Mouse (Mus musculus) testis, adult 2 months (tissue): Measurements from ENCODE around the gene Osbpl8. TPM values are rescaled to one million over a fixed set of nuclear protein-coding genes. Genes with fewer than 3 reads are reported as not detected.

Source experiments
- H3K27ac ChIP-seq: fragments of 200-500 bp; 2 replicates; pipeline ENCODE4 v1.5.1; 2012; ENCODE audit warnings: low read depth, low read length; ENCODE audit not compliant: control insufficient read depth, insufficient read depth
- H3K27me3 ChIP-seq: fragments of 200-500 bp; 2 replicates; pipeline ENCODE4 v1.6.1; 2012; ENCODE audit warnings: mild to moderate bottlenecking, low read length, moderate library complexity; ENCODE audit not compliant: control insufficient read depth, insufficient read depth
- H3K36me3 ChIP-seq: fragments of 200-500 bp; 2 replicates; pipeline ENCODE4 v1.6.1; 2012; ENCODE audit warnings: mild to moderate bottlenecking, low read length; ENCODE audit not compliant: control insufficient read depth, insufficient read depth
- H3K4me1 ChIP-seq: fragments of 200-500 bp; 2 replicates; pipeline ENCODE4 v1.6.1; 2012; ENCODE audit warnings: low read length; ENCODE audit not compliant: control insufficient read depth, insufficient read depth
- H3K4me3 ChIP-seq: fragments of 200-500 bp; 2 replicates; pipeline ENCODE4 v1.5.1; 2012; ENCODE audit warnings: low read depth, mild to moderate bottlenecking, low read length, moderate library complexity, mixed read lengths; ENCODE audit not compliant: control insufficient read depth
- CTCF ChIP-seq: fragments of 200-500 bp; IDR thresholded peaks from 2 replicates; pipeline ENCODE4 v1.5.1; 2012; ENCODE audit warnings: low read depth, mild to moderate bottlenecking, inconsistent platforms, low read length, moderate library complexity; ENCODE audit not compliant: control insufficient read depth, insufficient read depth, insufficient replicate concordance
- POLR2A ChIP-seq: fragments of 200-500 bp; IDR thresholded peaks from 2 replicates; pipeline ENCODE4 v1.6.1; 2012; ENCODE audit warnings: low read depth, mild to moderate bottlenecking, inconsistent platforms, low read length, moderate library complexity; ENCODE audit not compliant: control insufficient read depth
- polyA plus RNA-seq: library from polyadenylated mRNA; depleted of rRNA; stranded (reverse); fragments of >200 nt; gene quantifications from 2 replicates; pipeline ENCODE4 v1.2.3, GENCODE M21; 2012

Gene Osbpl8
- polyA plus RNA-seq, 1 experiment: 4.7 TPM

DNA sequence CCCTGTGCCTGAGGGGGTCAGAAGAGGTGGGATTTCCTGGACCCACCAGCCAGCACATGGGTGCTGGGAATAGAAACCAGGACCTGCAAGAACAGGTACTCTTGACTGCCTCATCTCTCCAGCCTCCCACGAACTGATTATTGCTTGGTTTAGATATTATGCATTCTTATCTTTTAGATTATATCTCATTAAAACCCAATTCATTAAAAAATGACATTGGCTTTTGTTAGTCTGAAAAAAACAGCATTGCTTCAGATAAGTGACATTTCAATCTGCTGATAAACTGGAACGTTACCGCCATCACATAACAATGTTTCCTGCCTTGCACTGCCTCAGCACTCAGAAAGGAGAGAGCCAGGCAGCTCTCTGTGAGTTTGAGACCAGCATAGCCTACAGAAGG is 1.5 kb upstream of the Osbpl8 start:
- H3K4me1 ChIP-seq: peaks cover 5% of the 10 kb centered on the region
- H3K36me3 ChIP-seq: no peaks in the 10 kb centered on the region
- H3K27ac ChIP-seq: no peak overlapping the region
- TF ChIP-seq POLR2A (no peak), CTCF (no peak)
- no peaks in the 10 kb centered on the region for H3K27me3 ChIP-seq
- no peak overlapping the region for H3K4me3 ChIP-seq

DNA sequence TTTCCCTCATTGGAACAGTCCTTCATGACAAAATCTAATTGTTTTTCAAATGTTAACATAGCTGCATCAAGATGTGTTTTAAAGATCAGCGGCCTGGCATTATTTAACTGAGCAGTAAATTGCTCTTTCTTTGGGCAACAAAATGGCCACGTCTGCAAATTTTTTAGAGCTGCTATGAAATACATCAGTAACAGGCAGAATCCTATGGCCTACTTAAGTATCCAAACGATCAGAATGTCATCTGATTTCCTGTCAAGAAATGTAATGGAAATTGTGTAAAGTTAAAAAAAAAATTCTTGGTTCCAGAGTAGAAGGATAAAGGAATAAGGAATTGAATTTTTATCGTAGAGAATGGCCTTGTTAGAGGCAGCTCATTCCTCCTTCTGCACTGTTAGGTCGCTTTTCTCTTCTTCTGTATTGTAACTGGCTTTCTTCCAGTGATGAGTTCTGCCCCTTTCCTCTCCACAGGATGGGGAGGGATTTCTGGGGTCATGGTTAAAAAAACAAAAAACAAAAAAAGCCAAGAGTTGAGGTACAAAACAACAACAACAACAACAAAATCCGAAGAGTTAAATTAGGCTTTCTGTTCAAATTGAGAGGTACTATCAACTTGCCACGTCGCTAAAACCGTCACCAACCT is 831 bp upstream of the Osbpl8 start:
- Histone ChIP-seq H3K4me1 (peaks cover 3% of the 10 kb centered on the region), H3K27ac (peak overlapping the region; percentile 77), H3K36me3 (no peaks in the 10 kb centered on the region), H3K4me3 (no peak overlapping the region; the same call in 1 of the 2 replicates), H3K27me3 (no peaks in the 10 kb centered on the region)
- TF ChIP-seq CTCF (no peak), POLR2A (no peak)

DNA sequence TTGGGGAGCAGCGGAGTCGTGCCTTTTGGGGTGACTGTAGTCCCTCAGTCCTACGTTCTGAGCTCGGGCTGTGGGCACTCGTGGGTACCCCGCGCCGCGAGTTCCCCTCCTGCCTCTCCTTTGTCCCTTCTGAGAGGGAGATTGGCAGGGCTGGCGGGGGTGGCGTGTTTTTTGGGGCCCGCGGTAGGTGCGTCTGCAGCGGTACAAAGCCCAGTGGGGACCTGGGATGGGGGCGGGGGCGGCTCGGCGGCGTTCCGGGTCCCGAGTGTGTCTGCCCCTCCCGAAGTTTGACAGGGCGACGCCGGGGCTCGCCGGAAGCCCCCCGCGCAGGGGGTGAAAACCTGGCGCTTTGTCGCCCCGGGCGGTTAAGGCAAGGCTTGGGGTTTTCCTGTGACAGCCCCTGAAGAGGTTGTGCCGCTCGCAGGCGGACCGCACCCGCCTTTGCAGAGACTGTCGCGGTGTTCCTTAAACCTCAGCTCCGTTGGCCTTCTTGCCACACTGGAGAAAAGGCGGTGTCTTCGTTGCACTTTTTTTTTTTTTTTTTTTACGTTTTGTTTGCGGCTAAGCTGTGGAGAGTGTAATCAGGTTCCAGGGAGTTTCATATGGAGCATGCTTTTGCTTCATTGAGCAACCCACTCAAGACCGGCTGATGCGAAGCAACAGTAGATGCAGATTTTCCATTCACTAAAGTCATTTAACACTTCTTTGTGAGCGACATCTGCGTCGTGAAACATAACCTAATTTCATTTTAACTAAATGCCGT is 848 bp downstream of the Osbpl8 start:
- TF ChIP-seq POLR2A (no peak), CTCF (no peak)
- peak overlapping the region; percentile 96 for H3K4me3 ChIP-seq
- no peaks in the 10 kb centered on the region for H3K36me3 ChIP-seq
- no peaks in the 10 kb centered on the region for H3K27me3 ChIP-seq
- peaks cover 3% of the 10 kb centered on the region for H3K4me1 ChIP-seq
- peak overlapping the region; percentile 69 for H3K27ac ChIP-seq

DNA sequence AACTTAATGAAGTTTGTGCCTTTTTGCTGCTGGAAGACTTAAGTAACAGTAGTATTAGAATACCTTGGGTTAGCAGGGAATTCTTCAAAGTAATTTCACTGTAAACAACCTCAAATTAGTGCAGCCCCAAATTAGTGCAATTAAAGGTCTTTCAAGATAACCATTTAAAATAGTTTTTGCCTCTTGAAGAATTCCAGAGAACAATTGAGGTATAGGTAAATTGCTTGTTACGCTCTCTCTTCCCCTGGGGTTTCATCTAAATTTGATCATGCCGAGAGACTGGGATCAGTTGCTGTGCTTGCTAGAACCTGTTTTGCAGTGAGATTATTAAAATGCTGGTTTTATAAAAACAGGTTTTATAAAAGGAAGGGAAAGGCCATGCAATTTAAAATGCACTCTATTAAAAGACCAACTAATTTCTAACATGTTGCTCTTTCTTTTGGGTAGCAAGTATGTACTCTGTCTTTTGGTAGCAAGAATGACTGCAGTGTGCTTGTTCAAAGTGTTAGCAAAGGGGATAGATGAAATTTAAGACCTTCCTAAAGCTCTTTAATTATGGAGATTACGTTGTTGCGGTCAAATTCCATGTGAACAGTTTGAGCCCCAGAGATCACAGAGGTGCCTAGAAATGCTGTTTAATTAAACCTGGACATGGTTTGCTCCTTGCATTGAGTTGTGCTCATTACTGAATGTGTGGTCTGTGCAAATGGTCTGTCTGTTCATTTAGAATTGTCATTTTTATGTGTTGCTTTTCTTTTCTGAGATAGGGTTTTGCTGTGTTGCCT is 1.7 kb downstream of the Osbpl8 start:
- H3K4me3 ChIP-seq: no peak overlapping the region
- no peaks in the 10 kb centered on the region for H3K36me3 ChIP-seq
- TF ChIP-seq POLR2A: no peak
- TF ChIP-seq CTCF: no peak
- H3K4me1 ChIP-seq: peaks cover 3% of the 10 kb centered on the region
- H3K27me3 ChIP-seq: no peaks in the 10 kb centered on the region
- no peak overlapping the region for H3K27ac ChIP-seq

DNA sequence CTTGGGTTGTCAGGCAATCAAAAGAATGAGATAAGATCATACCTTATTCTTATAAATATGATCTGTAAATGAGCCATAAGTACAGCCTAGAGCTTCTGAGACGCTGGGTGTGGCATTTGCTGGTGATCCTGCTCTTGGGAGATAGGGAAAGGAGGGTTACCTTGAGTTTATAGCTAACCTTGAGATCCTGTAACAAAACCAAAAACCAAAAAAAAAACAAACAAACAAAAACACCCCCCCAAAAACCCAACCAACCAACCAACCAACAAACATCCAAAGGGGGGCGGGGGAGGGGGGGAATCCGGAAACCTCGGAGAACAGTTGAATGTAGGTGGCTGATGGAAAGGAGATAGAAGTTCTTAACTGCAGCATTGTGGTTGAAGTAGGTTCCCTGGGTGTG is 2.9 kb downstream of the Osbpl8 start:
- Histone ChIP-seq H3K4me1 (peaks cover 3% of the 10 kb centered on the region), H3K36me3 (no peaks in the 10 kb centered on the region), H3K27me3 (no peaks in the 10 kb centered on the region), H3K4me3 (no peak overlapping the region), H3K27ac (no peak overlapping the region)
- TF ChIP-seq CTCF (no peak), POLR2A (no peak)

DNA sequence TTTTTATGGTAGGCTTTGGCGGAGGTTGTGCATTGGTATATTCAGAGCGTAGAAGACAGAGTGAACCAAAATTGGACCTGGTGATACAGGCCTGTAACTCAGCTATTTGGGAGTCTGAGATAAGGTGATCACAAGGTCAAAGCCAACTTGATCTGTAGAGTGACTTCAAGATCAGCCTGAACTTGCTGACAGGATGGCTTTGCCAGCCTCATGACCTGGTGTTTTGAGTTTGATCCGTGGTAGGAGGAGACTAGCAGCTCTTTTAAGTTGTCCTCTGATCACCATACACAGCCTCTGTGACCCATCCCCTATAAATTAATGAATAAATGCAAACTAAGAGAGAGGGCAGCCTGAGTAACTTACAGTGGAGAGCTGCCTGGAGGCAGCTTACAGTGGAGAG is 3.8 kb downstream of the Osbpl8 start:
- no peaks in the 10 kb centered on the region for H3K36me3 ChIP-seq
- H3K4me3 ChIP-seq: no peak overlapping the region
- H3K4me1 ChIP-seq: peaks cover 3% of the 10 kb centered on the region
- no peak overlapping the region for H3K27ac ChIP-seq
- TF ChIP-seq POLR2A: no peak
- no peak for TF ChIP-seq CTCF
- no peaks in the 10 kb centered on the region for H3K27me3 ChIP-seq
